Mouse (Mus musculus) liver, postnatal 0 days (tissue): ENCODE results near the gene Gna12.

Experiments used
- CTCF ChIP-seq: sonication (generic); IDR thresholded peaks from 2 replicates; pipeline ENCODE4 v1.5.1; 2016; ENCODE audit warnings: antibody characterized with exemption, low read depth
- EP300 ChIP-seq: IDR thresholded peaks from 2 replicates; pipeline ENCODE4 v1.6.1; 2016; ENCODE audit warnings: antibody characterized with exemption, low read depth, mild to moderate bottlenecking

GRCm38 (mm10) chr5:140819594-140819993, 10.6 kb downstream of the Gna12 start:
- no peak for TF ChIP-seq CTCF
- no peak for TF ChIP-seq EP300
